Mouse (Mus musculus) brain, embryonic 14.5 days (tissue): ENCODE data around the gene Ctsk. TPM values are rescaled to one million over a fixed set of nuclear protein-coding genes. Genes with fewer than 3 reads are reported as not detected.

Experiments used
- DNase-seq: peaks from one replicate; pipeline ENCODE4 v3.0.0-alpha.2; 2011; ENCODE audit warnings: low read depth
- CTCF ChIP-seq: fragments of 200-500 bp; IDR thresholded peaks from 2 replicates; pipeline ENCODE4 v1.5.1; 2012; ENCODE audit warnings: inconsistent platforms, mild to moderate bottlenecking, moderate library complexity, borderline replicate concordance; ENCODE audit not compliant: insufficient read depth, insufficient read length; ENCODE audit errors: extremely low read depth
- POLR2A ChIP-seq: fragments of 200-500 bp; IDR thresholded peaks from 2 replicates; pipeline ENCODE4 v1.6.1; 2012; ENCODE audit warnings: mild to moderate bottlenecking, inconsistent platforms, borderline replicate concordance; ENCODE audit not compliant: poor library complexity, insufficient read depth, insufficient read length, severe bottlenecking; ENCODE audit errors: extremely low read depth
- polyA plus RNA-seq: library from polyadenylated mRNA; depleted of rRNA; stranded (reverse); fragments of >200 nt; gene quantifications from 2 replicates; pipeline ENCODE4 v1.2.3, GENCODE M21; 2012; rRNA removed

Gene Ctsk
- polyA plus RNA-seq = 7.2 and 10.6 TPM in 2 replicates

- TF ChIP-seq CTCF (no peak), POLR2A (no peak)
- DNase-seq = peak; percentile 2
These were observed at the start of gene Ctsk for GRCm38 (mm10) chr3:95499024-95499423. Gene Ctsk (plus strand): TSS chr3:95499256.

- TF ChIP-seq POLR2A (no peak), CTCF (peak; percentile 69; the same call in 1 of the 2 replicates)
- DNase-seq = peak; percentile 79
These were observed 48.6 kb upstream of the Ctsk start for GRCm38 (mm10) chr3:95450408-95450807.

- no peak for TF ChIP-seq POLR2A
- no peak for TF ChIP-seq CTCF
- DNase-seq = no peak
These were observed 48.1 kb upstream of the Ctsk start for GRCm38 (mm10) chr3:95450915-95451314.

GRCm38 (mm10) chr3:95456367-95456766, 42.7 kb upstream of the Ctsk start:
- TF ChIP-seq CTCF (no peak), POLR2A (no peak)
- no peak for DNase-seq

GRCm38 (mm10) chr3:95457758-95458157, 41.3 kb upstream of the Ctsk start:
- no peak for TF ChIP-seq CTCF
- no peak for TF ChIP-seq POLR2A
- DNase-seq = no peak

- no peak for TF ChIP-seq POLR2A
- TF ChIP-seq CTCF = no peak
These were observed 39.7 kb upstream of the Ctsk start for GRCm38 (mm10) chr3:95459381-95459780.

GRCm38 (mm10) chr3:95463852-95464251, 35.2 kb upstream of the Ctsk start:
- no peak for TF ChIP-seq POLR2A
- no peak for TF ChIP-seq CTCF
- no peak for DNase-seq

More at GRCm38 (mm10) chr3:95459381-95459780, 39.7 kb upstream of the Ctsk start:
- DNase-seq = no peak

GRCm38 (mm10) chr3:95478966-95479365, 20.1 kb upstream of the Ctsk start:
- DNase-seq = no peak
- TF ChIP-seq POLR2A = no peak
- no peak for TF ChIP-seq CTCF

- TF ChIP-seq CTCF (no peak), POLR2A (no peak)
- no peak for DNase-seq
These were observed 12.6 kb upstream of the Ctsk start for GRCm38 (mm10) chr3:95486421-95486820.

GRCm38 (mm10) chr3:95488679-95489078, 10.4 kb upstream of the Ctsk start:
- TF ChIP-seq CTCF (no peak), POLR2A (no peak)
- DNase-seq = no peak

GRCm38 (mm10) chr3:95490238-95490637, 8.8 kb upstream of the Ctsk start:
- no peak for DNase-seq
- TF ChIP-seq POLR2A (no peak), CTCF (no peak)

GRCm38 (mm10) chr3:95494342-95494741, 4.7 kb upstream of the Ctsk start:
- TF ChIP-seq CTCF = peak; percentile 62; the same call in 1 of the 2 replicates
- no peak for TF ChIP-seq POLR2A
- peak; percentile 8 for DNase-seq

- no peak for DNase-seq
- TF ChIP-seq POLR2A (no peak), CTCF (no peak)
These were observed 827 bp upstream of the Ctsk start for GRCm38 (mm10) chr3:95498229-95498628.

- TF ChIP-seq CTCF (no peak), POLR2A (no peak)
- DNase-seq = no peak
These were observed 562 bp downstream of the Ctsk start for GRCm38 (mm10) chr3:95499496-95500140.
